Mouse (Mus musculus): ENCODE data around the gene Ccr8. TPM values are rescaled to one million over a fixed set of nuclear protein-coding genes. Genes with fewer than 3 reads are reported as not detected.

Ccr8 gene
- not detected in 2 replicates for polyA plus RNA-seq (2016; fragmentation: Nextera tagmentation; extraction: Ambion mirVana)

- H3K9me3 ChIP-seq, result no peaks in the 10 kb centered on the region
- H3K27ac ChIP-seq, result no peak within 1 kb of the TSS
- 84% methylated on average over 5 of the region's 5 CpGs for WGBS
- no peaks in the 10 kb centered on the region for H3K4me1 ChIP-seq
- no peak within 1 kb of the TSS for H3K4me3 ChIP-seq
- no peaks in the 10 kb centered on the region for H3K36me3 ChIP-seq (replicated peaks)
- no peak for DNase-seq (ENCODE audit: extremely low spot score, low spot score)
- H3K27me3 ChIP-seq (ENCODE audit: poor library complexity, severe bottlenecking), result no peaks in the 10 kb centered on the region
Observed at GRCm38 (mm10) chr9:120091696-120092238, at the start of gene Ccr8. Gene Ccr8 (plus strand): TSS chr9:120092114.

GRCm38 (mm10) chr9:120043115-120043514 lies 48.8 kb upstream of the Ccr8 start:
- Histone ChIP-seq H3K9me3 (peaks cover 5% of the 10 kb centered on the region), H3K4me1 (no peaks in the 10 kb centered on the region), H3K36me3 (replicated peaks) (no peaks in the 10 kb centered on the region), H3K4me3 (no peak overlapping the region), H3K27ac (no peak overlapping the region), H3K27me3 (ENCODE audit: poor library complexity, severe bottlenecking) (no peaks in the 10 kb centered on the region)
- DNase-seq (ENCODE audit: extremely low spot score, low spot score), result no peak
- WGBS, result 86% methylated on average over 7 of the region's 7 CpGs

DNA sequence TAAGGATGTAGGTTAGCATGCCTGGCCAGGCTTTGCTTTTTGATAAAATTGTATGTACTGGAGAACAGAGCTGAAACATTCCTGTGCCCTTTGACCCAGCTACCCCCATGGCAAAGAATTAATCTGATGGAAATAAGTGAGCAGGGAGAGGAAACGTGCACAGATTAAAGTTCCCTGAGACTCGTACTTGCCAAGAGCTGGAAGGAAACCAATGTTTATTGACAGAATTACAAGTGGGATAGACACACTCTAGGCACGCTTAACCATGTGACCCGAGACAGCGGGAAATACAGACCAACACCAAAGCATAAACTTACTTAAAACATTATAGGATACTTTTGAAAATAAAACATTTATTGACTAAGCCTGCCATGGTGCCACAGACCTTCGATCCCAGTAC lies 43.4 kb upstream of the Ccr8 start:
- H3K4me3 ChIP-seq, result no peak overlapping the region
- WGBS, result 81% methylated on average over 6 of the region's 6 CpGs

DNA sequence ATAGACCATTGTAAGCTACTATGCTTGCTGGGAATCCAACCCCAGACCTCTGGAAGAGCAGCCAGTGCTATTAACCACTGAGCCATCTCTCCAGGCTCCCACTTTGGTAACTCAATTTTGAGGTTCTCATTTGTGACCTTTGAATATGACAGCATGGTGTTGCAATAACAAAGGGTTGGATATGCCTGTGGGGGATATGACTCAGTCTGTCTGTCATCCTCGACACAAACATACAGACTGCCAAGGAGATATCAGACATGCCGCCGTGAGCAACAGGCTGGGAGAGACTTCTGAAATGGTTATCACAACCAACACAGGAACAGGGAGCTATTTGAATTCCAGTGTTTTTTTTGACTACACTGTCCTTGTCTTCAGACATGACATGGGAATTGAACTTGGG lies 42.5 kb upstream of the Ccr8 start:
- Histone ChIP-seq H3K9me3 (no peaks in the 10 kb centered on the region), H3K4me3 (no peak overlapping the region), H3K27ac (no peak overlapping the region), H3K36me3 (replicated peaks) (no peaks in the 10 kb centered on the region), H3K27me3 (ENCODE audit: poor library complexity, severe bottlenecking) (no peaks in the 10 kb centered on the region), H3K4me1 (no peaks in the 10 kb centered on the region)
- 90% methylated on average over 3 of the region's 3 CpGs for WGBS
- DNase-seq (ENCODE audit: extremely low spot score, low spot score), result no peak

More for the DNA sequence above, 43.4 kb upstream of the Ccr8 start:
- Histone ChIP-seq H3K27ac (no peak overlapping the region), H3K4me1 (no peaks in the 10 kb centered on the region), H3K9me3 (no peaks in the 10 kb centered on the region), H3K27me3 (ENCODE audit: poor library complexity, severe bottlenecking) (no peaks in the 10 kb centered on the region), H3K36me3 (replicated peaks) (no peaks in the 10 kb centered on the region)
- no peak for DNase-seq (ENCODE audit: extremely low spot score, low spot score)

DNA sequence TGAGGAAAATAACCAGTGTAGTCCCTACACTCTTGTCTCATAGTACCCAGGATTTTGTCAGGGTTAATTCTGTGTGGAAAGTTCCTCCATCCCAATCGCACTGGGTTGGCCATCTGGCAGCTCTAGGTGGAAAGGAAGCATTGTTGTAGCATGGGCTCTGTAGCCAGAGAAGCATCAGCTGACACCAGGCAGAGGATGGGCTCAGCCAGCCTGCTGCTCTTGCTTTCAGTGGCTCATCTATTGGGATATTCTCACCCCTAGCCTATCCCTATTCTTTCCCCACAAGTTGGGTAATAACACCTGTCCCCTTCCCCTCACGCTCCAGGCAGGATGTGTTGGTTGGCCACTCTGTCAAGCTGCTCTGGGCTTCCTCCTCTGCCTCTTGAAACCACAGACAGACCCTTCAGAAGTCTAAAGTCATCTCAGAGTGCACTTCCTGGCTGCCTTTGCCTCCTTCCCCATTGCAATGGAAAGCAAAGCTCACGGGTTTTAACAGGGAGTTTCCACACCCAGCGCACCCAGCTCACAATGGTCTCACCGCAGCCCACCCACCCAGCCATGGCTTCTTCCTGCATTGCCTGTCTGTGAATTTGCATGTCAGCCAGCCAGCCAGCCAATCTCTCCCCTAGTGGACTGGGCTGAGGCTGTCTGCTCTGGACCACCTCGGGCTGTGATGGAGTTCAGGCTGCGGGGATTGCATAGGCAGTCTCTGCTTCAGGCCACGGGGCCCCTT lies 37.2 kb upstream of the Ccr8 start:
- no peak for DNase-seq (ENCODE audit: extremely low spot score, low spot score)

DNA sequence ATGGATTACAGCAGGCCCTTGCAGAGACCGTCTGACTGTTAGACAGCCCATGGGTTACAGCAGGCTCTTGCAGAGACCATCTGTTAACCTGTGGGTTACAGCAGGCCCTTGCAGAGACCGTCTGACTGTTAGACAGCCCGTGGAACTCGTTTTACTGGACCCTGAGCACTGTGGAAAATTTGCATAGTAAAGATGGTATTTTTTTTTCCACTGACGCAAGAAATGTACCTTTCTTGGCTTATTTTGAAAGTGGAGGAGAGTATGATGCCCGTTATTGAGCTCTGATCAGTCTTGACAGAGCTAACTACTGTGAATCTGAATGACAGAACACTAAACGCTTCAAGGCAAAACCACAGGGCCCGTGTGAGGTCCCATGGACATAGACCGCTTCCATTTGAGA lies 35.7 kb upstream of the Ccr8 start:
- Histone ChIP-seq H3K9me3 (no peaks in the 10 kb centered on the region), H3K27me3 (ENCODE audit: poor library complexity, severe bottlenecking) (no peaks in the 10 kb centered on the region), H3K4me3 (no peak overlapping the region), H3K27ac (no peak overlapping the region), H3K36me3 (replicated peaks) (no peaks in the 10 kb centered on the region), H3K4me1 (peaks cover 8% of the 10 kb centered on the region)
- WGBS, result 86% methylated on average over 9 of the region's 9 CpGs
- DNase-seq (ENCODE audit: extremely low spot score, low spot score), result no peak

More for the DNA sequence above, 37.2 kb upstream of the Ccr8 start:
- peaks cover 8% of the 10 kb centered on the region for H3K4me1 ChIP-seq
- H3K9me3 ChIP-seq, result no peaks in the 10 kb centered on the region
- H3K27ac ChIP-seq, result peak overlapping the region; percentile 40; the same call in 1 of the 2 replicates
- no peaks in the 10 kb centered on the region for H3K27me3 ChIP-seq (ENCODE audit: poor library complexity, severe bottlenecking)
- H3K4me3 ChIP-seq, result no peak overlapping the region
- 55% methylated on average over 8 of the region's 8 CpGs for WGBS
- H3K36me3 ChIP-seq (replicated peaks), result no peaks in the 10 kb centered on the region

GRCm38 (mm10) chr9:120058730-120059129 lies 33.2 kb upstream of the Ccr8 start:
- Histone ChIP-seq H3K36me3 (replicated peaks) (no peaks in the 10 kb centered on the region), H3K27me3 (ENCODE audit: poor library complexity, severe bottlenecking) (no peaks in the 10 kb centered on the region), H3K4me3 (no peak overlapping the region), H3K4me1 (peaks cover 8% of the 10 kb centered on the region), H3K27ac (no peak overlapping the region), H3K9me3 (no peaks in the 10 kb centered on the region)
- DNase-seq (ENCODE audit: extremely low spot score, low spot score), result no peak
- WGBS, result 81% methylated on average over 3 of the region's 3 CpGs

- Histone ChIP-seq H3K27ac (no peak overlapping the region), H3K36me3 (replicated peaks) (no peaks in the 10 kb centered on the region), H3K9me3 (no peaks in the 10 kb centered on the region), H3K4me3 (no peak overlapping the region), H3K4me1 (peaks cover 6% of the 10 kb centered on the region; the same call in 1 of the 2 replicates), H3K27me3 (ENCODE audit: poor library complexity, severe bottlenecking) (no peaks in the 10 kb centered on the region)
- DNase-seq (ENCODE audit: extremely low spot score, low spot score), result no peak
- WGBS, result 75% methylated on average over 4 of the region's 4 CpGs
Observed at GRCm38 (mm10) chr9:120064317-120064716, 27.6 kb upstream of the Ccr8 start.

- Histone ChIP-seq H3K9me3 (no peaks in the 10 kb centered on the region), H3K27me3 (ENCODE audit: poor library complexity, severe bottlenecking) (no peaks in the 10 kb centered on the region), H3K4me3 (no peak overlapping the region), H3K27ac (no peak overlapping the region), H3K36me3 (replicated peaks) (no peaks in the 10 kb centered on the region), H3K4me1 (peaks cover 6% of the 10 kb centered on the region; the same call in 1 of the 2 replicates)
- 93% methylated on average over 2 of the region's 2 CpGs for WGBS
- no peak for DNase-seq (ENCODE audit: extremely low spot score, low spot score)
Observed at GRCm38 (mm10) chr9:120067609-120068008, 24.3 kb upstream of the Ccr8 start.

DNA sequence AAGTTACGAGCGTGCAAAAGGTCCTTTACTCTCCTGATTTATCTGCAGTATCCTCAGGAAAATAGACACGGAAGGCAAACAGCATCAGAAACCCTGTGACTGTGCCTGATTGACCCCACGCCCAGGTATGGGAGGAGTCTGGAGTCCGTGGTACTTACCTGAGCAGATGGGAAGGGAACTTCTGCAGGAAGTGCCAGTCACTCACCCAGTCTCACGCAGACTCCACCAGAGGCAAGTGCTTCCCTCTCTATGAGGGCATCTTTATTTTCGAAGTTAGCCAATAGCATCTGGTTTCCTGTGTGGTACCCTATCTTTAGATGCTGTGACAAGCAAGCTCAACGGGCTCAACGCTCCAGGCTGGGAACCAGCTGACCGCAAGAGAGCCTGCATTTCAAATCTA lies 23.9 kb upstream of the Ccr8 start:
- H3K27me3 ChIP-seq (ENCODE audit: poor library complexity, severe bottlenecking), result no peaks in the 10 kb centered on the region
- no peaks in the 10 kb centered on the region for H3K36me3 ChIP-seq (replicated peaks)
- WGBS, result 71% methylated on average over 10 of the region's 10 CpGs
- DNase-seq (ENCODE audit: extremely low spot score, low spot score), result no peak
- no peak overlapping the region for H3K27ac ChIP-seq
- no peaks in the 10 kb centered on the region for H3K9me3 ChIP-seq
- H3K4me3 ChIP-seq, result no peak overlapping the region
- H3K4me1 ChIP-seq, result peaks cover 8% of the 10 kb centered on the region; the same call in 1 of the 2 replicates

DNA sequence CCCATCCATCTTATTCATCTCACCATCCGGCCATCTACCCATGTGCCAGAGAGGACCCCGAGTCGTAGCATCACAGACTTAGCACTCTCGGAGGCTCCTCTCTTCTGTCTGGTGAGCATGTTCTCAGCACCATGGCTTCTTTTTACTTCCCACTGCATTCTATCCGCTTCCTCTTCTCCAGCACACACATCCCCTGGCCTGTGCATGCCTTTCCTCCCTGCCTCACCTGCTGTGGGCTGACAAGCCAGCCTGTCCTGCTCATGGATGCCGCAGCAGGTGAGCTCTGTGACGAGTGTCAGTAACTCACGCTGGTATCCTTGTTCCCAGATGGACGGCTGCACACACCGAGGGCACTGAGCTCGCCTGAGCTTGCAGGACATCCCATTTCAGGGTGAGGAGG lies 22.1 kb upstream of the Ccr8 start, which contains the start of gene Cx3cr1:
Gene Cx3cr1, minus strand, starts transcription at position 101 of the 400 bp plus-strand sequence.
- 85% methylated on average over 11 of the region's 11 CpGs for WGBS
- no peak within 1 kb of the TSS for H3K27ac ChIP-seq
- H3K36me3 ChIP-seq (replicated peaks), result no peaks in the 10 kb centered on the region
- H3K27me3 ChIP-seq (ENCODE audit: poor library complexity, severe bottlenecking), result no peaks in the 10 kb centered on the region
- peaks cover 9% of the 10 kb centered on the region; the same call in 1 of the 2 replicates for H3K4me1 ChIP-seq
- no peak for DNase-seq (ENCODE audit: extremely low spot score, low spot score)
- no peaks in the 10 kb centered on the region for H3K9me3 ChIP-seq
- H3K4me3 ChIP-seq, result no peak within 1 kb of the TSS

DNA sequence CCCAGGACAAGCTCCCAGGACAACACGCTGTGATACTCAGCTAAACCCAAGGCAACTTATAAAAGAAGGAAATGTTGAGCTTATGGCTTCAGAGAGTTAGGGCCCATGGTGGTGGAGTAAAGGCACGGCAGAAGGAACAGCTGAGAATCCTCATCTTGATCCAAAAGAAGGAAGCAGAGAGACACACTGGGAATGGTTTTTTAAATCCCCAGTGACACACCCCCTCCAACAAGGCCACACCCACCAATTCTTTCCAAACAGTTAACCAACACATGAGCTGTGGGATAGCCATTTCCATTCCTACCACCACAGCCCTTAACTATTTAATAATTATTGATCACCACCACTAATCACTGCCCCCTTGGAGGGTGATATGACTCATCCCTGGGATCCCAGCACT lies 20.7 kb upstream of the Ccr8 start:
- WGBS, result 87% methylated on average over 2 of the region's 2 CpGs
- no peaks in the 10 kb centered on the region for H3K27me3 ChIP-seq (ENCODE audit: poor library complexity, severe bottlenecking)
- H3K36me3 ChIP-seq (replicated peaks), result no peaks in the 10 kb centered on the region
- no peaks in the 10 kb centered on the region for H3K9me3 ChIP-seq
- H3K4me3 ChIP-seq, result no peak overlapping the region
- no peak overlapping the region for H3K27ac ChIP-seq
- 0 out of 2 replicates have a peak, but pooled peaks cover 3% of the 10 kb centered on the region for H3K4me1 ChIP-seq
- no peak for DNase-seq (ENCODE audit: extremely low spot score, low spot score)

DNA sequence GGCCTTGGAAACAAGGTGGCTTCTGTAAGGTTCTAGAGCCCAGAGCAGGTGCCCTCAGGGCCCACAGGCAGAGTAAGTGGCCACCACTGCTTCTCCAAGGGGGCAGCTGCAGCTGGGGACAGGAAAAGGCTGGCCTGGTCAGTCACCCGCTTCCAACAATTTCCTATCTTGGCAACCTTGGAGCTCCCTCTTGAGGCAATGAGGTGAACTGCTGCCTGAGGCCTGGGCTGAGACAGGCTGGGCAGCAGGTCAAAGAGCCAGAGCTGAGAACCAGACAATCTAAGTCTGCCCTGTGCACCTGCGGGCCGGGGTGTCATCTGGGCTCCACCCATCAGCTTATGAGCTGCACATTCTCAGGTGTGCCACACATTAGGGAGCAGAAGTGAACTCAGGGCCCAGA lies 18.7 kb upstream of the Ccr8 start:
- H3K27ac ChIP-seq, result no peak overlapping the region
- no peaks in the 10 kb centered on the region for H3K9me3 ChIP-seq
- 35% methylated on average over 3 of the region's 3 CpGs for WGBS
- H3K36me3 ChIP-seq (replicated peaks), result no peaks in the 10 kb centered on the region
- no peaks in the 10 kb centered on the region for H3K27me3 ChIP-seq (ENCODE audit: poor library complexity, severe bottlenecking)
- H3K4me3 ChIP-seq, result no peak overlapping the region
- DNase-seq (ENCODE audit: extremely low spot score, low spot score), result peak; percentile 79
- H3K4me1 ChIP-seq, result 0 out of 2 replicates have a peak, but pooled peaks cover 3% of the 10 kb centered on the region
